Mouse (Mus musculus) brain, embryonic 14.5 days (tissue): ENCODE measurements at regions not wholly inside any gene's neighbourhood (a gene's known extent, or its start where the extent isn't known, plus 50 kb on each side); places are given as distances from the start of the nearest gene placed in this dataset.

ENCODE experiments used
- CTCF ChIP-seq: fragments of 200-500 bp; IDR thresholded peaks from 2 replicates; pipeline ENCODE4 v1.5.1; 2012; ENCODE audit warnings: inconsistent platforms, mild to moderate bottlenecking, moderate library complexity, borderline replicate concordance; ENCODE audit not compliant: insufficient read depth, insufficient read length; ENCODE audit errors: extremely low read depth
- POLR2A ChIP-seq: fragments of 200-500 bp; IDR thresholded peaks from 2 replicates; pipeline ENCODE4 v1.6.1; 2012; ENCODE audit warnings: mild to moderate bottlenecking, inconsistent platforms, borderline replicate concordance; ENCODE audit not compliant: poor library complexity, insufficient read depth, insufficient read length, severe bottlenecking; ENCODE audit errors: extremely low read depth

DNA sequence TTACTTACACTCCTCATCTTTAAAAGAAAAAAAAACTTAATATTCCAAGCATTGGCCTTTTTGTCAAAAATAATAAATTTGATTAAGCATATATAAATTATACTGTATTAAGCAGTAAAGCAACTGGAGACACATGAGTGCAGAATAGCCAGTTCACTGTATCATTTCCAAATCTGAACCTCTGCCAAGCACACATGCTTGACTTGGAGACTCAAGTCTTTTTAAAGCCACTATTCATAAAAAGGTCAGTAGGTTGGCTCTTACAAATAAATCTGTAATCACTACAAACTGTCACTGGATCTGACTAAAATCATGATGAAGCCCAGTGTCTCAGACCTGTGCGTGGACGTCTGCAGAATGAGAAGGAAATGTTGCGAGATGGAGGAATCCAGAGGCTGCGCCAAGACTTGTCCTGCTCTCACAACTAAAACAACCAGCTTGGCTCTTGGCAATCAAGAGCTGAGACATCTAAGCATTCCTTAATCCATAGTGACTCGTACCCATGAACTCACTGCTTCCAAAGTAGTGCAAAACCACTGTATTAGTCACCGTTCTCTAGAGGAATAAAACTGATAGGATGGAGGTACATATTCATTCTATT lies 195.8 kb upstream of the Map3k7 start:
- TF ChIP-seq CTCF (no peak), POLR2A (no peak)
